Mouse (Mus musculus) liver, embryonic 14.5 days (tissue): ENCODE measurements at regions not wholly inside any gene's neighbourhood (a gene's known extent, or its start where the extent isn't known, plus 50 kb on each side); places are given as distances from the start of the nearest gene placed in this dataset.

Source experiments
- CTCF ChIP-seq: IDR thresholded peaks from 2 replicates; pipeline ENCODE4 v1.5.1; 2016; ENCODE audit warnings: antibody characterized with exemption, low read depth, control low read depth
- EP300 ChIP-seq: IDR thresholded peaks from 2 replicates; pipeline ENCODE4 v1.6.1; 2016; ENCODE audit warnings: antibody characterized with exemption, low read depth

GRCm38 (mm10) chr9:91528388-91528787 lies 162.8 kb upstream of the Zic1 start:
- TF ChIP-seq CTCF (no peak), EP300 (no peak)
